Mouse (Mus musculus) granulocyte monocyte progenitor cell, adult 5-6 weeks (primary cell): ENCODE measurements around the gene Brcc3. TPM values are rescaled to one million over a fixed set of nuclear protein-coding genes. Genes with fewer than 3 reads are reported as not detected.
A peak's percentile ranks its signal among the peaks of the same experiment; 100 is the strongest.

ENCODE experiments used
- ATAC-seq: replicated peaks from 2 replicates; pipeline ENCODE4 v1.8.0; 2016; ENCODE audit warnings: mild to moderate bottlenecking, moderate TSS enrichment, inconsistent platforms; ENCODE audit not compliant: poor library complexity, severe bottlenecking
- total RNA-seq, 2 experiments: library from RNA; stranded (forward) in 1 of 2; stranded (reverse) in 1 of 2; fragments of 200-712, 200-1000 nt in 1 of 2; fragments of >200 nt in 1 of 2; fragmentation: Nextera tagmentation in 1 of 2; gene quantifications; 2 replicates each; pipeline ENCODE4 v1.2.3; 2014 to 2017

Gene Brcc3
- total RNA-seq (2014; fragmentation: Nextera tagmentation) (40.4 and 65.2 TPM in 2 replicates), total RNA-seq (2017) (40.7 and 47.7 TPM in 2 replicates)

DNA sequence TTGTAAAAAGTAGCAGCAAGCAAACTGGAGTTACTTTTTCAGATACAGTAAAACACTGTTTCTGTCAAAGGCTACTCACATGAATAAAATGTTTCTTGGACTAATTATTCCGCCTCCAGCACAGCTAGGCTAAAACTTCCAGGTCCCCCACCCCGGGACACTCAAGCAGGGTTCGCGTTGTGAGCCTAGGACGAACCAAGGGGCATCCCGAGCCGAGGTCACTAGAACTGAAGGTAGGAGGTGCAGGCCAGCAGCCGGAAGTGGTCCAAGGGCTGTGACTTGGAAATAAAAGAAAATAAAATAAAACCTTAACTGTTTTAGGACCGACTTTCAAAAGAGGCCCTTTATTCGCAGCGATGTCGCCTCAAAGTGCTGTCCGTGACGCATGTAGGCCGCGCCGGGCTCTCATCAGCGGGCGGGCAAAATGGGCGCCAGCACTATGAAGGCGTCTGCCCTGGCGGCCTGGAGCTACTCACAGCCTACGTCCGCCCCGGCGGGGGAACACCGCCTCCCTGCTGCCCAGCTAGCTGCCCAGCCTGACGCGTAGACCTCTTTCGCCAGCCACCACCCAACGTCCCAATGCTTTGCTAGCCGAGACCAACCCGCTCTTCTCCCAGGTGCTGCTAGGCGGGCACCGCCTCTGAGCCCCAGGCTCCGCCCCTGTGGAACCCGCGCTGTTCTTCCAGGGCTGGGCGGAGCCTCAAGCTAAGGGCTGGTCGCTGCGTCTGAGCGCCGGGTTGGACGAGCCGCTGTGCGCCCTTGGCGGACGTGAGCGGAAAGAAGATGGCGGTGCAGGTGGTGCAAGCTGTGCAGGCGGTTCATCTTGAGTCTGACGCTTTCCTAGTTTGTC lies at the start of gene Brcc3, which contains the start of the genes Cmc4 and Mtcp1:
Brcc3 (plus strand) TSS at position 693 of the 850 bp plus-strand sequence.
Cmc4 (minus strand) TSS at position 649 of the 850 bp plus-strand sequence.
Mtcp1 (minus strand) TSS at position 653 of the 850 bp plus-strand sequence.
- ATAC-seq, result peak; percentile 97

GRCm38 (mm10) chrX:75370197-75370596 lies 46.2 kb upstream of the Brcc3 start:
- no peak for ATAC-seq

GRCm38 (mm10) chrX:75372666-75373425 lies 43.6 kb upstream of the Brcc3 start:
- ATAC-seq, result no peak

DNA sequence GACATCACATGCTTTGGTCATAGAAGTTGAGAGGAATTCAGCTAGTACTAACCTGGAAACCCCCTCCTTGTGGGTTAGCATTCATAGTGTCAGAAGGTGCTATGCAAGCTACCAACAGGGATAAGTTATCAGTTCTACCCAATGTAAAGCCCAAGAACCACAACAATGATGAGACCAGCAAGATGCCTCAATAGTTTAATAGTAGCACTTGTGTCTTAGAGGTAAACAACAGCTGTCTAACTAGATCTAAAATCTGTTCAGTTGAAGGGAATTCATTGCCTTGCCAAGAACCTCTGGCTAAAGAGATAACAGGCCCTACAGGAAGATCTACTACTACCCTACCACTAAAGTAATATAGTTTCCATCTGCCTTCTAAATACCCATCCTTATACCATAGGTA lies 39.6 kb upstream of the Brcc3 start:
- ATAC-seq, result no peak

DNA sequence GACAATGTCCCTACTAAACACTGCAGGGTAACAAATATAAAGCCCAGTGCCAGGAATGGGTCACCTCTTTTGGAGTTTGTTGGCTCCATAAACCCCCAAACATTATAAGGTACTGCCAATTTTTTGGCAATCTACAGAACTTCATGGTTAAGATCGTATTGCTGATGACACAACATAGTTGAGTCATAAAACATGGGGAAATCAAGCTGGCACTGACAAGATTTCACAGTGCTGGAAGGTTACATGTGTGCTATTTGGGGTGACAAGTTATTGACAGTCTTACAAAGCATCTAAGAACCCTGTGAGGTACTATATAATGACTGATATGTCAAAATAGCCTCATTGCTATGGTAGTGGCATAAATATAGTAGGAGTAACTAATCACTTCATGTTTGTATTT lies 35.3 kb upstream of the Brcc3 start:
- peak; percentile 46; the same call in 1 of the 2 replicates for ATAC-seq

- ATAC-seq, result no peak
These were observed 34.7 kb upstream of the Brcc3 start for GRCm38 (mm10) chrX:75381699-75382098.

DNA sequence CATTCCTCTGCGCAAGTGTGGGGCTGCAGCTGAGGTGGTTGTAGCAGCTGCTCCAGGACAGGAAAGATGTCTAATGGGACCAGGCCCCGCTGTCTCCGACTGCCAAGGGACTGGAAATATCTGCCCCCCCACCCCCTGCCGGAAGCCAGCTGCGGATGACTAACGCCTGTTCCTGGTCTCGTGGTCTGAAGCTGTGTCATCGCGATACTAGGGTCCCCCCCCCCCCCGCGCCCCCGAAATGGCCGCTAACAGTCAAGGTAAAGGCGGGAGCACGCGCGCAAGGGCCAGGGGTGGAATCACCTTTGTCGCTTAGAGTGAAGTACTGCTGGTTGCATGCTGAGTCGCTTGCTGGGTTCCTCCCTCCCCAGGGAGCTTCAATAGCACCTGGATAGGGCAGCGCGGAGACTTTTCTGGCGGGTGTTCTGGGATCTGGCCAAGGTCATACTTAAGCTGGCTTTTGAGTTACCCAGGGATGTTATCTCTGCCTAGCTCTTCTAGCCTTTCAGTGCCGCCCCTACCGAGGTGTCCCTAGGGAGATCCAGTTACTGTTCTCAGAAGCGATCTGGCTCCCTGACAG lies 34.1 kb upstream of the Brcc3 start, which contains the start of the genes Fundc2 and F8:
Fundc2 (plus strand) TSS at position 205 of the 577 bp plus-strand sequence.
F8 (minus strand) TSS at position 421 of the 577 bp plus-strand sequence.
- peak; percentile 100 for ATAC-seq

- no peak for ATAC-seq
These were observed 17.0 kb upstream of the Brcc3 start for GRCm38 (mm10) chrX:75399471-75399870.

DNA sequence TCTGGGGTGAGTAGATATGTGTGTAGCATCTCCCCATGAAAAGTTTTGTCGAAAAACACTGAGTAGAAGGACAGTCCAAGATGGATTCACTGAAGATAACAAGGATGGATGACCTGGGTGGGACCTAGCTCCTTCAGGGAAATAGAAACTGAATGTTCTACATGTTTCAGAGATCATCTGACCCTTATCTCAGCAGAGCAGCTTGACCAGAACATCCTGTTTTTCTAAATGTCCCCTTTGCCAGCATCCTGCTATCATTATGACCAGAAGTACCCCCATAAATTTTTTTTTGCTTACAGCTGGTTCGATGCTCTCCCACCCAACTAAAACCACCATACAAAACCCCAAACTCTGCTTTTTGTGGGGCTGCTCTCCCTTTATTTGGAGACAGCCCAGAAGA lies 13.8 kb upstream of the Brcc3 start:
- ATAC-seq, result no peak; the same call in 1 of the 2 replicates

DNA sequence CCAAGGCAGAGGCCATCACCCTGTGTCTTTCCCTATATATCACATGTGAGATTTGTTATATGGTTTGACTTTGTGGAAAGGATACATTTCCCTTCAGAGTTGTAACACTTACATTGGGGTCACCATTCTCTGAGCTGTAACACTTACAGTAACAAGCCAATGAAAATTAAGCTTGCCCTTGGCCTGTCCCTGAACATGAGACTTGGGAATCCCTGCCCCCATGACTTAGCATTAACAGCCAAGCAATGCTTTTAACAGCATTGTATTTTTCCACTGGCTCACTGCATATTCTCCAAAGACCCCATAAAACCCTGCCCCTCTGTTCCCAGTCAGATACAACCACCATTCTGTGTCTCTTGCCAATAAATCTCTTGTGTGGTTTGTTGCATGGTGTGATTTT lies 13.1 kb upstream of the Brcc3 start:
- no peak for ATAC-seq

DNA sequence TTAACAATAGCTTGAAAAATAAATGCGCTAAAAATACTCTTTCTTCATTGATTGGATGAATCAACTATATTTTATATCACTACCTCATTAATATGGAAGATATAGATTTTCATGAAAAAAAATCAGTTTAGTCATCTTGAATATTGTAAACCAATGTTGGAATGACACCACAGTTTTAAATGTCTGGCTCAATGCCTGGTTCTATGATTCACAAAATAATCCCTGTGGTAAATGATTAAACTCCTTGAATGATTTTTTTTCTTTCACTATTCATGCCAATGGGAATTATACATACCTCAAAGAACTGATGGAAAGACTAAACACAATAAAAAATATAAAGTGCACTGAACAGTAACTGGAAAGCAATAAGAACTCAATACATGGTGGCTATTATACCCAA lies 6.7 kb upstream of the Brcc3 start:
- ATAC-seq, result no peak

DNA sequence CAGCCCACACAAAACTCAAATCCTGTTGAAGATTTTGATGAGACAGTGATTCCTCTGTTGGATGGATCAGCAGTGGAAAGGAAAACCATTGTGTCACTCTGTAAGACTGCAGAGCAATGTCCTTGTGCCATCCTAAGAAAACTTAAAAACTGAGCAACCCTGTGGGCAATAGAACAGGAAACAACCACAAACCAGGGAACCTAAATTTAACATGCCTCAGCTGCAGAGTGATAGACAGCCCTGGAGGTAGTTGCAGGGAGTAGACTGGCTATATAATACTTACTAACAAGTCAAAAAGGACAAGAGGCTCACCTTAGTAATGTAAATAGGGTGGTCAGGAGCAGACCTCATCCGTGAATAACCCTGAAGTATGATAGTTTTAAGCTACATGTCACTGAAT lies 38.2 kb downstream of the Brcc3 start:
- ATAC-seq, result no peak

GRCm38 (mm10) chrX:75475182-75475644 lies 58.8 kb downstream of the Brcc3 start:
- ATAC-seq, result peak; percentile 99

DNA sequence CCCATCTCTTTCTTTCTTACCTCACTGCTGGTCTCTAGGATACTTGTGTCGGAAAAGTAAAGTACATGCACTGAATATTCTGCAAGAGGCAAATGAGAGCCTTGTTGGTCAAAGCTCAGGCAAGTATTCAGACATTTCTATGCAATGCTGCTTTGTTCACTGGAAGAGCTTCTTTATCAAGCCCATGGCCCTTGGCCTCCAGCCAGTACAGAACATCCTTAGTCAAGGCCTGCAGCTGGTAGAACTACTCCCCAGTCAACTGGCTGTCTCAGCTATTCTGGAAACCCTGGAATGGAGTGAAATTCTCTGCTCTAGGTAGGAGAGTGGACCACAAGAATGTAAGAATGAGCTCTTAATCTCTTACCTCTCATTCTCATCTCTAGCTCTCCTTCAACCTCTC lies 73.5 kb downstream of the Brcc3 start:
- ATAC-seq, result no peak

Other genes starting within 250 kb of the Brcc3 start
- 39.5 and 56.2 TPM in 2 replicates for gene Fundc2, start 34.2 kb upstream of the Brcc3 start, total RNA-seq (2014; fragmentation: Nextera tagmentation)
- gene Fundc2, start 34.2 kb upstream of the Brcc3 start, total RNA-seq (2017), result 44.6 and 53.7 TPM in 2 replicates
- gene F8, start 34.0 kb upstream of the Brcc3 start, total RNA-seq (2014; fragmentation: Nextera tagmentation), result 0.83 TPM in 1 of 2 replicates, not detected in the other
- 0.36 and 1.1 TPM in 2 replicates for gene F8, start 34.0 kb upstream of the Brcc3 start, total RNA-seq (2017)
- gene Cmc4, start within 50 bp of the Brcc3 start, total RNA-seq (2014; fragmentation: Nextera tagmentation), result 19.2 and 38.4 TPM in 2 replicates
- gene Cmc4, start within 50 bp of the Brcc3 start, total RNA-seq (2017), result 7.0 and 8.5 TPM in 2 replicates
- 10.0 and 12.7 TPM in 2 replicates for gene Mtcp1, start within 50 bp of the Brcc3 start, total RNA-seq (2014; fragmentation: Nextera tagmentation)
- 6.0 and 10.6 TPM in 2 replicates for gene Mtcp1, start within 50 bp of the Brcc3 start, total RNA-seq (2017)
- gene Vbp1, start 97.7 kb downstream of the Brcc3 start, total RNA-seq (2014; fragmentation: Nextera tagmentation), result 97.5 and 104 TPM in 2 replicates
- gene Vbp1, start 97.7 kb downstream of the Brcc3 start, total RNA-seq (2017), result 137 and 157 TPM in 2 replicates
- gene Rab39b, start 161.6 kb downstream of the Brcc3 start, total RNA-seq (2014; fragmentation: Nextera tagmentation), result not detected in 2 replicates
- gene Rab39b, start 161.6 kb downstream of the Brcc3 start, total RNA-seq (2017), result not detected in 2 replicates